Mouse (Mus musculus) left cerebral cortex, adult 2 months (tissue): Measurements from ENCODE around the gene Apobec3. TPM values are rescaled to one million over a fixed set of nuclear protein-coding genes. Genes with fewer than 3 reads are reported as not detected.
"Not testable (repeated sequence)": the region's sequence is repeated elsewhere in the genome, so short reads cannot be mapped to it uniquely, and the experiment has no call there.

Source experiments
- DNase-seq, 2 experiments: peaks; one replicate each; pipeline ENCODE4 v3.0.0; 2021 to 2022; ENCODE audit warnings: low spot score in 2 of 2, mixed read lengths in 1 of 2; ENCODE audit errors: extremely low spot score in 1 of 2
- H3K27ac ChIP-seq: fragments of 200-600 bp; 2 replicates; pipeline ENCODE4 v1.8.1; 2022
- H3K4me3 ChIP-seq: fragments of 200-600 bp; 2 replicates; pipeline ENCODE4 v1.8.1; 2022
- CTCF ChIP-seq: fragments of 200-600 bp; IDR thresholded peaks from 2 replicates; pipeline ENCODE4 v1.8.1; 2022; ENCODE audit warnings: antibody characterized with exemption, mild to moderate bottlenecking, moderate library complexity
- intact Hi-C: fragments of 180-260 bp; cut with DNase I; formaldehyde crosslinking; loops from one replicate; pipeline ENCODE4 v1.15.1; 2025
- total RNA-seq, 2 experiments: library from RNA; stranded (reverse); gene quantifications; 2 replicates each; pipeline ENCODE4 v1.2.3; 2021

Apobec3 gene
- total RNA-seq, 2 experiments from 2014 or later: 5.1 to 6.1 TPM

GRCm38 (mm10) chr15:79879319-79879718 lies 12.1 kb upstream of the Apobec3 start:
- TF ChIP-seq CTCF: no peak
- H3K27ac ChIP-seq: peak overlapping the region; percentile 63
- H3K4me3 ChIP-seq: no peak overlapping the region; the same call in 1 of the 2 replicates
- peak; percentile 57 to 64 for DNase-seq
- intact Hi-C loops: no loop called here

GRCm38 (mm10) chr15:79880477-79880876 lies 11.0 kb upstream of the Apobec3 start:
- Histone ChIP-seq H3K27ac (no peak overlapping the region), H3K4me3 (no peak overlapping the region)
- intact Hi-C loops: loop anchor here (5.0 kb wide), 1 partner anchor 128 kb away; no protein-coding TSS in a partner anchor
- DNase-seq: no peak
- TF ChIP-seq CTCF: no peak

GRCm38 (mm10) chr15:79882623-79883267 lies 8.7 kb upstream of the Apobec3 start:
- Histone ChIP-seq H3K4me3 (peak overlapping the region; percentile 50), H3K27ac (peak overlapping the region; percentile 94)
- DNase-seq: peak; percentile 57 to 58
- TF ChIP-seq CTCF: no peak
- intact Hi-C loops: loop anchor here (1.0 to 5.0 kb wide), 3 partner anchors 44 to 130 kb away; partner anchors contain the start of genes Cbx6 and Npcd

DNA sequence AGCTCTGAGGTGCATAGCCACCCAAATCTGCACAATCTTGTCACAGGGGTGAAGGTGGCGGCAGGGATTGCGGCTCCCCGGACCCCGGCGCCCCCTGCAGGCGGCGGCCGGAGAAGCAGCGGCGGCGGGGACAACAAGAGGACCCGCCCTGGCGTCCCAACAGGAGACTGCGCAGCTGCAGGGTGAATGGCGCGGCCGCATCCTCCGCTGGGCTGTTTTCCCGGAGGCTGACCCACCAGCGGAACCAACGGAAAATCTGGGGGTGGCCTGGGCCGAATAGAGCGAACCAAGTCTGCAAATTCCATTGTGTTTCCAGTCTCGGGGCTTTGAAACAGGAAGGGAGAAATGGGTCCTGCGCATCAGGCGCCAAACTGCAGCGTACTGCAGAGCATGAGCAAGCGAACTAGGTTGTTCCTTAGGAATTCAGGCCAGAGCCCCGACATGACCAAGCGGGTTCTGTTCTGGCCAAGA lies 8.1 kb upstream of the Apobec3 start:
- peak; percentile 99 for TF ChIP-seq CTCF
- peak overlapping the region; percentile 94 for H3K27ac ChIP-seq
- peak; percentile 95 to 98 for DNase-seq
- H3K4me3 ChIP-seq: peak overlapping the region; percentile 50
- intact Hi-C loops: loop anchor here (1.0 to 5.0 kb wide), 3 partner anchors 43 to 131 kb away; partner anchors contain the start of genes Cbx6 and Npcd

DNA sequence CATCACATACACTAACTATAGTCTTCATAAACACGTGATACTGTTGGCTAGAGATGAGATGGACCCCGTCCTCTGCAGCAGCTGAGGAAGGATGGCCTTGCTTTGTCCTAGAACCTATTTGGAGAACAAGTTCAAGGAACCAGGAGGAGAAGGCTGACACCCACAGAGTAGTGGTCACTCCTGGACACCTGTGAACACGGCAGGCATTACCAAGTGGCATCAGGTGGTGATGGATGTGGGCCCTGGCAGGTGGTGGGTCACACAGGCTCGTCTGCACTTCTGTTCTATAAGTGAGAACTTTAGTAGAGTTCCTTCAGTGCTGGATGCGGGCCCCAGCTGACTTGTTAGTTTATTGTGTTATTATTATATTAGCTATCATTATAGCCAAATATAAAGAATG lies 6.6 kb upstream of the Apobec3 start:
- no peak overlapping the region for H3K27ac ChIP-seq
- no peak overlapping the region for H3K4me3 ChIP-seq
- intact Hi-C loops: loop anchor here (5.0 kb wide), 1 partner anchor 133 kb away; no protein-coding TSS in a partner anchor
- no peak for DNase-seq
- TF ChIP-seq CTCF: no peak

DNA sequence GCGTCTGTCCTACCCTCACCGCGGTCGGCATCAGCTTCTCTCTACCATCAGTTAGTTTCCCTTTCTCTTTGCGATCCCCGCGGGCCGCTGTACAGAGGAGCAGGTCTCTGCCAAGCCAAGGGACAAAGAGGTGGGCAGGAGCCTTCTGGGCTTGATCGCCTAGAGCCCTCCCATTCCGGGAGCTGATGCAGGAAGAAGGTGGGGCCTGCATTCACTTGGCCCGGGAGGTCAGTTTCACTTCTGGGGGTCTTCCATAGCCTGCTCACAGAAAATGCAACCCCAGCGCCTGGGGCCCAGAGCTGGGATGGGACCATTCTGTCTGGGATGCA lies 718 bp downstream of the Apobec3 start:
- DNase-seq: peak in 1 of 2 experiments; percentile 19
- TF ChIP-seq CTCF: no peak
- H3K27ac ChIP-seq: peak overlapping the region; percentile 48
- peak overlapping the region; percentile 39 for H3K4me3 ChIP-seq
- intact Hi-C loops: no loop called here

- intact Hi-C loops: no loop called here
- H3K27ac ChIP-seq: no peak overlapping the region
- H3K4me3 ChIP-seq: peak overlapping the region; percentile 39; the same call in 1 of the 2 replicates
- TF ChIP-seq CTCF: no peak
- no peak for DNase-seq
These were observed 1.8 kb downstream of the Apobec3 start for GRCm38 (mm10) chr15:79892995-79893823.

- DNase-seq: no peak
- TF ChIP-seq CTCF: no peak
- H3K4me3 ChIP-seq: no peak overlapping the region
- intact Hi-C loops: no loop called here
- no peak overlapping the region for H3K27ac ChIP-seq
These were observed 2.3 kb downstream of the Apobec3 start for GRCm38 (mm10) chr15:79893824-79894123.

DNA sequence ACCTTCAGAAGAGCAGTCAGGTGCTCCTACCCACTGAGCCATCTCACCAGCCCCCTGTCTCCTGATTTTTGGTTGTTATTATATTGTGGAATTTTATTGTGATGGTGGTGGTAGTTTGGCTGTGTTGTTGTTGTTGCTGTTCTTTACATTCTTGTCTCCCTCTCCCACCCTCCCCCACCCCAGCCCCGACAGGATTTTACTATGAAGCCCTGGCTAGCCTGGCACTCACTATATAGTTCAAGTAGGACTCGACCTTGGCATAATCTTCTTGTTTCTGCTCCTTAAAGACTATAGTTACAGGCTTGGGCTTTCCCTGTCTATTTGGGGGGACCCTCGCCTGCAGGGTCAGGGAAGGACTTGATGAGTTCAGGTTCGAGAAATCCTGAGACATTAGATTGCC lies 2.9 kb downstream of the Apobec3 start:
- TF ChIP-seq CTCF: no peak
- Histone ChIP-seq H3K27ac (no peak overlapping the region), H3K4me3 (no peak overlapping the region)
- DNase-seq: no peak
- intact Hi-C loops: no loop called here

GRCm38 (mm10) chr15:79895221-79896079 lies 4.0 kb downstream of the Apobec3 start:
- H3K27ac ChIP-seq, H3K4me3 ChIP-seq, DNase-seq, intact Hi-C loops: not testable (repeated sequence)

- no peak for DNase-seq
- TF ChIP-seq CTCF: no peak
- Histone ChIP-seq H3K4me3 (no peak overlapping the region), H3K27ac (no peak overlapping the region)
- intact Hi-C loops: no loop called here
These were observed 4.7 kb downstream of the Apobec3 start for GRCm38 (mm10) chr15:79896080-79896725.
